Mouse (Mus musculus): ENCODE measurements around the gene Defb19. TPM values are rescaled to one million over a fixed set of nuclear protein-coding genes. Genes with fewer than 3 reads are reported as not detected.

The Defb19 gene
- polyA plus RNA-seq, 1 experiment from 2014 or later = not detected

GRCm38 (mm10) chr2:152553774-152554423 lies 26.2 kb downstream of the Defb19 start:
- Histone ChIP-seq H3K27ac (replicated peaks) (no peak overlapping the region), H3K4me3 (ENCODE audit: low read depth, low read length) (no peak overlapping the region), H3K4me1 (replicated peaks; ENCODE audit: control insufficient read depth, insufficient read depth) (no peaks in the 10 kb centered on the region), H3K9me3 (ENCODE audit: control insufficient read depth, low read length) (no peaks in the 10 kb centered on the region), H3K9ac (ENCODE audit: low read length) (no peak overlapping the region), H3K4me2 (replicated peaks; ENCODE audit: low read depth) (peak overlapping the region; percentile 40), H3K27me3 (ENCODE audit: control insufficient read depth, insufficient read depth, low read length) (no peaks in the 10 kb centered on the region), H3K36me3 (ENCODE audit: control insufficient read depth, insufficient read depth, low read length) (no peaks in the 10 kb centered on the region)
- TF ChIP-seq CTCF (IDR thresholded peaks at IDR 0.05; ENCODE audit: low read depth) = peak; percentile 84
- TF ChIP-seq EP300 (optimal IDR thresholded peaks at IDR 0.05) = no peak
- peak; percentile 66 for DNase-seq (ENCODE audit: low spot score)
- peak; percentile 65; the same call in 1 of the 2 replicates for ATAC-seq (ENCODE audit: low FRiP score, low TSS enrichment)
- WGBS = 10% methylated on average over 16 of the region's 16 CpGs

GRCm38 (mm10) chr2:152548124-152548523 lies 32.0 kb downstream of the Defb19 start:
- Histone ChIP-seq H3K36me3 (ENCODE audit: control insufficient read depth, insufficient read depth, low read length) (no peaks in the 10 kb centered on the region), H3K9ac (ENCODE audit: low read length) (no peak overlapping the region), H3K4me1 (replicated peaks; ENCODE audit: control insufficient read depth, insufficient read depth) (no peaks in the 10 kb centered on the region), H3K27me3 (ENCODE audit: control insufficient read depth, insufficient read depth, low read length) (no peaks in the 10 kb centered on the region), H3K4me2 (replicated peaks; ENCODE audit: low read depth) (no peak overlapping the region), H3K27ac (replicated peaks) (no peak overlapping the region), H3K4me3 (ENCODE audit: low read depth, low read length) (no peak overlapping the region), H3K9me3 (ENCODE audit: control insufficient read depth, low read length) (no peaks in the 10 kb centered on the region)
- DNase-seq (ENCODE audit: low spot score) = no peak
- TF ChIP-seq CTCF (IDR thresholded peaks at IDR 0.05; ENCODE audit: low read depth) = no peak
- no peak for TF ChIP-seq EP300 (optimal IDR thresholded peaks at IDR 0.05)
- no peak for ATAC-seq (ENCODE audit: low FRiP score, low TSS enrichment)
- 35% methylated on average over 5 of the region's 5 CpGs for WGBS

- no peak overlapping the region for H3K4me3 ChIP-seq (ENCODE audit: low read depth, low read length)
- ATAC-seq (ENCODE audit: low FRiP score, low TSS enrichment) = 0 out of 2 replicates have a peak, but pooled peaks have one; percentile 38
- TF ChIP-seq CTCF (IDR thresholded peaks at IDR 0.05; ENCODE audit: low read depth) = peak; percentile 79
- no peak for TF ChIP-seq EP300 (optimal IDR thresholded peaks at IDR 0.05)
- H3K4me2 ChIP-seq (replicated peaks; ENCODE audit: low read depth) = no peak overlapping the region
- H3K36me3 ChIP-seq (ENCODE audit: control insufficient read depth, insufficient read depth, low read length) = no peaks in the 10 kb centered on the region
- no peak overlapping the region for H3K9ac ChIP-seq (ENCODE audit: low read length)
- WGBS = 14% methylated on average over 4 of the region's 4 CpGs
- no peak overlapping the region for H3K27ac ChIP-seq (replicated peaks)
- H3K9me3 ChIP-seq (ENCODE audit: control insufficient read depth, low read length) = no peaks in the 10 kb centered on the region
- DNase-seq (ENCODE audit: low spot score) = peak; percentile 18
- no peaks in the 10 kb centered on the region for H3K4me1 ChIP-seq (replicated peaks; ENCODE audit: control insufficient read depth, insufficient read depth)
- H3K27me3 ChIP-seq (ENCODE audit: control insufficient read depth, insufficient read depth, low read length) = no peaks in the 10 kb centered on the region
These were observed 35.4 kb downstream of the Defb19 start for GRCm38 (mm10) chr2:152544691-152545090.

GRCm38 (mm10) chr2:152543478-152543877 lies 36.6 kb downstream of the Defb19 start:
- Histone ChIP-seq H3K4me1 (replicated peaks; ENCODE audit: control insufficient read depth, insufficient read depth) (no peaks in the 10 kb centered on the region), H3K9ac (ENCODE audit: low read length) (no peak overlapping the region), H3K27ac (replicated peaks) (no peak overlapping the region), H3K27me3 (ENCODE audit: control insufficient read depth, insufficient read depth, low read length) (no peaks in the 10 kb centered on the region), H3K36me3 (ENCODE audit: control insufficient read depth, insufficient read depth, low read length) (no peaks in the 10 kb centered on the region), H3K4me2 (replicated peaks; ENCODE audit: low read depth) (no peak overlapping the region), H3K4me3 (ENCODE audit: low read depth, low read length) (no peak overlapping the region), H3K9me3 (ENCODE audit: control insufficient read depth, low read length) (no peaks in the 10 kb centered on the region)
- 58% methylated on average over 4 of the region's 4 CpGs for WGBS
- ATAC-seq (ENCODE audit: low FRiP score, low TSS enrichment) (no peak), DNase-seq (ENCODE audit: low spot score) (no peak)
- no peak for TF ChIP-seq EP300 (optimal IDR thresholded peaks at IDR 0.05)
- TF ChIP-seq CTCF (IDR thresholded peaks at IDR 0.05; ENCODE audit: low read depth) = no peak

- Histone ChIP-seq H3K4me3 (ENCODE audit: low read depth, low read length) (no peak overlapping the region), H3K27ac (replicated peaks) (no peak overlapping the region), H3K4me2 (replicated peaks; ENCODE audit: low read depth) (no peak overlapping the region), H3K4me1 (replicated peaks; ENCODE audit: control insufficient read depth, insufficient read depth) (no peaks in the 10 kb centered on the region), H3K9me3 (ENCODE audit: control insufficient read depth, low read length) (no peaks in the 10 kb centered on the region), H3K36me3 (ENCODE audit: control insufficient read depth, insufficient read depth, low read length) (no peaks in the 10 kb centered on the region), H3K27me3 (ENCODE audit: control insufficient read depth, insufficient read depth, low read length) (no peaks in the 10 kb centered on the region), H3K9ac (ENCODE audit: low read length) (no peak overlapping the region)
- WGBS = 74% methylated on average over 2 of the region's 2 CpGs
- ATAC-seq (ENCODE audit: low FRiP score, low TSS enrichment) (no peak), DNase-seq (ENCODE audit: low spot score) (no peak)
- no peak for TF ChIP-seq EP300 (optimal IDR thresholded peaks at IDR 0.05)
- TF ChIP-seq CTCF (IDR thresholded peaks at IDR 0.05; ENCODE audit: low read depth) = peak; percentile 26; the same call in 1 of the 2 replicates
These were observed 37.2 kb downstream of the Defb19 start for GRCm38 (mm10) chr2:152542897-152543296.

- H3K27me3 ChIP-seq (ENCODE audit: control insufficient read depth, insufficient read depth, low read length) = no peaks in the 10 kb centered on the region
- H3K9me3 ChIP-seq (ENCODE audit: control insufficient read depth, low read length) = no peaks in the 10 kb centered on the region
- H3K36me3 ChIP-seq (ENCODE audit: control insufficient read depth, insufficient read depth, low read length) = no peaks in the 10 kb centered on the region
- no peak for TF ChIP-seq CTCF (IDR thresholded peaks at IDR 0.05; ENCODE audit: low read depth)
- no peak for TF ChIP-seq EP300 (optimal IDR thresholded peaks at IDR 0.05)
- H3K9ac ChIP-seq (ENCODE audit: low read length) = no peak overlapping the region
- no peak overlapping the region for H3K4me2 ChIP-seq (replicated peaks; ENCODE audit: low read depth)
- no peaks in the 10 kb centered on the region for H3K4me1 ChIP-seq (replicated peaks; ENCODE audit: control insufficient read depth, insufficient read depth)
- H3K27ac ChIP-seq (replicated peaks) = no peak overlapping the region
- WGBS = 82% methylated on average over 9 of the region's 9 CpGs
- no peak for ATAC-seq (ENCODE audit: low FRiP score, low TSS enrichment)
- no peak for DNase-seq (ENCODE audit: low spot score)
- no peak overlapping the region for H3K4me3 ChIP-seq (ENCODE audit: low read depth, low read length)
These were observed 38.1 kb downstream of the Defb19 start for GRCm38 (mm10) chr2:152541979-152542378.

All from stomach, postnatal 0 days (tissue).